Mouse (Mus musculus): ENCODE measurements at regions not wholly inside any gene's neighbourhood (a gene's known extent, or its start where the extent isn't known, plus 50 kb on each side); places are given as distances from the start of the nearest gene placed in this dataset.

GRCm38 (mm10) chr7:68453028-68453692 lies 179.5 kb downstream of the Fam169b start:
- Histone ChIP-seq H3K9ac (ENCODE audit: low read depth, poor library complexity, severe bottlenecking) (no peak overlapping the region), H3K9me3 (replicated peaks; ENCODE audit: control insufficient read depth, insufficient read depth, low read length, poor library complexity, severe bottlenecking) (no peaks in the 10 kb centered on the region), H3K36me3 (ENCODE audit: control insufficient read depth, insufficient read depth, low read length, poor library complexity, severe bottlenecking) (no peaks in the 10 kb centered on the region), H3K4me1 (ENCODE audit: control insufficient read depth, insufficient read depth, low read length) (no peaks in the 10 kb centered on the region), H3K27ac (ENCODE audit: insufficient read depth, low read length) (no peak overlapping the region), H3K27me3 (ENCODE audit: control insufficient read depth, insufficient read depth, low read length, poor library complexity, severe bottlenecking) (no peaks in the 10 kb centered on the region), H3K4me3 (ENCODE audit: low read depth, low read length) (no peak overlapping the region)
- TF ChIP-seq CTCF (IDR thresholded peaks at IDR 0.05; ENCODE audit: low read depth, low read length) (no peak), POLR2A (IDR thresholded peaks at IDR 0.05; ENCODE audit: insufficient read depth, low read length) (no peak)

- Histone ChIP-seq H3K27me3 (ENCODE audit: control insufficient read depth, insufficient read depth, low read length, poor library complexity, severe bottlenecking) (no peaks in the 10 kb centered on the region), H3K4me3 (ENCODE audit: low read depth, low read length) (no peak overlapping the region), H3K9me3 (replicated peaks; ENCODE audit: control insufficient read depth, insufficient read depth, low read length, poor library complexity, severe bottlenecking) (no peaks in the 10 kb centered on the region), H3K9ac (ENCODE audit: low read depth, poor library complexity, severe bottlenecking) (no peak overlapping the region), H3K27ac (ENCODE audit: insufficient read depth, low read length) (no peak overlapping the region), H3K4me1 (ENCODE audit: control insufficient read depth, insufficient read depth, low read length) (no peaks in the 10 kb centered on the region), H3K36me3 (ENCODE audit: control insufficient read depth, insufficient read depth, low read length, poor library complexity, severe bottlenecking) (no peaks in the 10 kb centered on the region)
- no peak for TF ChIP-seq POLR2A (IDR thresholded peaks at IDR 0.05; ENCODE audit: insufficient read depth, low read length)
- TF ChIP-seq CTCF (IDR thresholded peaks at IDR 0.05; ENCODE audit: low read depth, low read length): no peak
- TF ChIP-seq EP300 (IDR thresholded peaks at IDR 0.05; ENCODE audit: insufficient read depth, low read depth, low read length): no peak
Measured at GRCm38 (mm10) chr7:68444426-68445095, 170.9 kb downstream of the Fam169b start.

DNA sequence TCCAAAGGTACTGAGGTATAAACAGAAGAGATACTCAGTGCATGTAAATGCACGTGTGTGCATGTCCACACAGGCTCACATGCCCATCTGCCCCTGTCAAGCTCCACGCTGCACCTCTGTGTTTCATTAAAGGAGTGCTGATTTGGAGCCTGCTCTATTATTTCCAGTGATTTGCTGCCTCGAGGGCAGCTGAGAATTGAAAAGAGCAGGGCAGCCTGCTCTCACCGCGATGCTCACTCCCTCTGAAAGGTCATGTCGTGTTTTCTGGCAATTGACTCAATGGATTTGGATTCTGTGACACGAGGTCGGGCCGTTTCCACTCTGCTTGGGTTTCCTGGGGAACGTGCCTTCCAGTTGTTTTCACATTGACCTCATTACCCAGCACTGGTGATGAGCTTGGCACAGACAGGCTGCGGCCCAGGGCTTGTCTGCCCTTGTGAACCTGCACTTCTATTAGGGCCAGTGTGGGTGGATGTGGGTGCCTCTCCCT lies 167.1 kb downstream of the Fam169b start:
- no peak overlapping the region for H3K4me3 ChIP-seq (ENCODE audit: low read depth, low read length)
- no peak overlapping the region for H3K9ac ChIP-seq (ENCODE audit: low read depth, poor library complexity, severe bottlenecking)
- TF ChIP-seq EP300 (IDR thresholded peaks at IDR 0.05; ENCODE audit: insufficient read depth, low read depth, low read length) (no peak), POLR2A (IDR thresholded peaks at IDR 0.05; ENCODE audit: insufficient read depth, low read length) (no peak), CTCF (IDR thresholded peaks at IDR 0.05; ENCODE audit: low read depth, low read length) (no peak)
- H3K27me3 ChIP-seq (ENCODE audit: control insufficient read depth, insufficient read depth, low read length, poor library complexity, severe bottlenecking): no peaks in the 10 kb centered on the region
- no peaks in the 10 kb centered on the region for H3K9me3 ChIP-seq (replicated peaks; ENCODE audit: control insufficient read depth, insufficient read depth, low read length, poor library complexity, severe bottlenecking)
- no peak overlapping the region for H3K27ac ChIP-seq (ENCODE audit: insufficient read depth, low read length)
- H3K4me1 ChIP-seq (ENCODE audit: control insufficient read depth, insufficient read depth, low read length): no peaks in the 10 kb centered on the region
- no peaks in the 10 kb centered on the region for H3K36me3 ChIP-seq (ENCODE audit: control insufficient read depth, insufficient read depth, low read length, poor library complexity, severe bottlenecking)

DNA sequence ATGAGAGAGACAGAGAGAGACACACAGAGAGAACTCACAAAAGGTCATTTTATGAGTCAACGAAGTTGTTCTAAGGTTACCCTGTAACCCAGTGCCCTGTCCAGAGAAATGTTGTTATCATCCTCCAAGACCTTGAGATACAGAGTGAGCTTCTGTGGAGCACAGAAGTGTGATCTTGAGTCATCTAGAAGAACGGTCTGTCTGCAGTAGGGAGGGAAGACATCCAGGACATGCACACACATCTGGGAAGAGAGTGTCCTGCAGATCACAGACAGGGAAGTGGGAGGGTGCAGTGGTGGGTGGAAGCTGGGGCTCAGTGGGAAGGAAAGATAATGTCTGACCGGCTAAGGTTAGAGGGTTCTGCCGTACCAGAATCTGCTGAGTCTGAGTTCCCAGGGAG lies 155.3 kb downstream of the Fam169b start:
- no peaks in the 10 kb centered on the region for H3K36me3 ChIP-seq (ENCODE audit: control insufficient read depth, insufficient read depth, low read length, poor library complexity, severe bottlenecking)
- H3K9me3 ChIP-seq (replicated peaks; ENCODE audit: control insufficient read depth, insufficient read depth, low read length, poor library complexity, severe bottlenecking): no peaks in the 10 kb centered on the region
- H3K4me3 ChIP-seq (ENCODE audit: low read depth, low read length): no peak overlapping the region
- TF ChIP-seq EP300 (IDR thresholded peaks at IDR 0.05; ENCODE audit: insufficient read depth, low read depth, low read length) (no peak), POLR2A (IDR thresholded peaks at IDR 0.05; ENCODE audit: insufficient read depth, low read length) (no peak), CTCF (IDR thresholded peaks at IDR 0.05; ENCODE audit: low read depth, low read length) (no peak)
- no peak overlapping the region for H3K27ac ChIP-seq (ENCODE audit: insufficient read depth, low read length)
- no peaks in the 10 kb centered on the region for H3K27me3 ChIP-seq (ENCODE audit: control insufficient read depth, insufficient read depth, low read length, poor library complexity, severe bottlenecking)
- H3K9ac ChIP-seq (ENCODE audit: low read depth, poor library complexity, severe bottlenecking): no peak overlapping the region
- no peaks in the 10 kb centered on the region for H3K4me1 ChIP-seq (ENCODE audit: control insufficient read depth, insufficient read depth, low read length)

GRCm38 (mm10) chr7:68415890-68416289 lies 142.3 kb downstream of the Fam169b start:
- H3K4me1 ChIP-seq (ENCODE audit: control insufficient read depth, insufficient read depth, low read length): no peaks in the 10 kb centered on the region
- no peak overlapping the region for H3K27ac ChIP-seq (ENCODE audit: insufficient read depth, low read length)
- H3K27me3 ChIP-seq (ENCODE audit: control insufficient read depth, insufficient read depth, low read length, poor library complexity, severe bottlenecking): no peaks in the 10 kb centered on the region
- H3K36me3 ChIP-seq (ENCODE audit: control insufficient read depth, insufficient read depth, low read length, poor library complexity, severe bottlenecking): no peaks in the 10 kb centered on the region
- H3K9ac ChIP-seq (ENCODE audit: low read depth, poor library complexity, severe bottlenecking): no peak overlapping the region
- H3K4me3 ChIP-seq (ENCODE audit: low read depth, low read length): no peak overlapping the region
- no peaks in the 10 kb centered on the region for H3K9me3 ChIP-seq (replicated peaks; ENCODE audit: control insufficient read depth, insufficient read depth, low read length, poor library complexity, severe bottlenecking)
- TF ChIP-seq EP300 (IDR thresholded peaks at IDR 0.05; ENCODE audit: insufficient read depth, low read depth, low read length) (no peak), CTCF (IDR thresholded peaks at IDR 0.05; ENCODE audit: low read depth, low read length) (no peak), POLR2A (IDR thresholded peaks at IDR 0.05; ENCODE audit: insufficient read depth, low read length) (no peak)

- H3K36me3 ChIP-seq (ENCODE audit: control insufficient read depth, insufficient read depth, low read length, poor library complexity, severe bottlenecking): no peaks in the 10 kb centered on the region
- H3K4me1 ChIP-seq (ENCODE audit: control insufficient read depth, insufficient read depth, low read length): no peaks in the 10 kb centered on the region
- H3K9me3 ChIP-seq (replicated peaks; ENCODE audit: control insufficient read depth, insufficient read depth, low read length, poor library complexity, severe bottlenecking): no peaks in the 10 kb centered on the region
- H3K27ac ChIP-seq (ENCODE audit: insufficient read depth, low read length): no peak overlapping the region
- no peak for TF ChIP-seq CTCF (IDR thresholded peaks at IDR 0.05; ENCODE audit: low read depth, low read length)
- no peak for TF ChIP-seq EP300 (IDR thresholded peaks at IDR 0.05; ENCODE audit: insufficient read depth, low read depth, low read length)
- TF ChIP-seq POLR2A (IDR thresholded peaks at IDR 0.05; ENCODE audit: insufficient read depth, low read length): no peak
- no peaks in the 10 kb centered on the region for H3K27me3 ChIP-seq (ENCODE audit: control insufficient read depth, insufficient read depth, low read length, poor library complexity, severe bottlenecking)
- no peak overlapping the region for H3K9ac ChIP-seq (ENCODE audit: low read depth, poor library complexity, severe bottlenecking)
- H3K4me3 ChIP-seq (ENCODE audit: low read depth, low read length): no peak overlapping the region
Measured at GRCm38 (mm10) chr7:68412786-68413185, 139.1 kb downstream of the Fam169b start.

Data from ES-Bruce4 (cell line).